Mouse (Mus musculus): Measurements from ENCODE around the gene Grem1. TPM values are rescaled to one million over a fixed set of nuclear protein-coding genes. Genes with fewer than 3 reads are reported as not detected.

Grem1 gene
- polyA plus RNA-seq, 1 experiment from 2014 or later, result 11.0 TPM

GRCm38 (mm10) chr2:113728581-113728980 lies 29.9 kb downstream of the Grem1 start:
- H3K4me3 ChIP-seq (ENCODE audit: low read depth, low read length), result no peak overlapping the region
- H3K9ac ChIP-seq (ENCODE audit: low read depth, low read length), result no peak overlapping the region
- no peak for TF ChIP-seq CTCF (IDR thresholded peaks at IDR 0.05; ENCODE audit: low read depth)
- H3K9me3 ChIP-seq (ENCODE audit: control insufficient read depth), result no peaks in the 10 kb centered on the region
- no peak overlapping the region for H3K4me2 ChIP-seq (replicated peaks; ENCODE audit: low read depth)
- H3K36me3 ChIP-seq (ENCODE audit: control insufficient read depth, insufficient read depth), result no peaks in the 10 kb centered on the region
- WGBS, result 82% methylated on average over 3 of the region's 3 CpGs
- no peaks in the 10 kb centered on the region for H3K4me1 ChIP-seq (replicated peaks; ENCODE audit: control insufficient read depth, insufficient read depth, low read length)
- H3K27me3 ChIP-seq (replicated peaks; ENCODE audit: control insufficient read depth, insufficient read depth, low read length), result no peaks in the 10 kb centered on the region
- no peak overlapping the region for H3K27ac ChIP-seq (ENCODE audit: low read depth, low read length)
- ATAC-seq, result no peak

- 70% methylated on average over 2 of the region's 2 CpGs for WGBS
- no peak for ATAC-seq
- H3K36me3 ChIP-seq (ENCODE audit: control insufficient read depth, insufficient read depth), result peaks cover 6% of the 10 kb centered on the region; the same call in 1 of the 2 replicates
- no peak overlapping the region for H3K27ac ChIP-seq (ENCODE audit: low read depth, low read length)
- H3K27me3 ChIP-seq (replicated peaks; ENCODE audit: control insufficient read depth, insufficient read depth, low read length), result no peaks in the 10 kb centered on the region
- H3K4me1 ChIP-seq (replicated peaks; ENCODE audit: control insufficient read depth, insufficient read depth, low read length), result no peaks in the 10 kb centered on the region
- no peak overlapping the region for H3K4me2 ChIP-seq (replicated peaks; ENCODE audit: low read depth)
- no peak for TF ChIP-seq CTCF (IDR thresholded peaks at IDR 0.05; ENCODE audit: low read depth)
- no peak overlapping the region for H3K9ac ChIP-seq (ENCODE audit: low read depth, low read length)
- no peaks in the 10 kb centered on the region for H3K9me3 ChIP-seq (ENCODE audit: control insufficient read depth)
- H3K4me3 ChIP-seq (ENCODE audit: low read depth, low read length), result no peak overlapping the region
Observed at GRCm38 (mm10) chr2:113714801-113715200, 43.6 kb downstream of the Grem1 start.

- no peak for ATAC-seq
- H3K4me3 ChIP-seq (ENCODE audit: low read depth, low read length), result no peak overlapping the region
- H3K9ac ChIP-seq (ENCODE audit: low read depth, low read length), result no peak overlapping the region
- no peak for TF ChIP-seq CTCF (IDR thresholded peaks at IDR 0.05; ENCODE audit: low read depth)
- H3K36me3 ChIP-seq (ENCODE audit: control insufficient read depth, insufficient read depth), result peaks cover 11% of the 10 kb centered on the region; the same call in 1 of the 2 replicates
- no peak overlapping the region for H3K4me2 ChIP-seq (replicated peaks; ENCODE audit: low read depth)
- no peak overlapping the region for H3K27ac ChIP-seq (ENCODE audit: low read depth, low read length)
- no peaks in the 10 kb centered on the region for H3K27me3 ChIP-seq (replicated peaks; ENCODE audit: control insufficient read depth, insufficient read depth, low read length)
- H3K9me3 ChIP-seq (ENCODE audit: control insufficient read depth), result no peaks in the 10 kb centered on the region
- WGBS, result 72% methylated on average over 2 of the region's 2 CpGs
- H3K4me1 ChIP-seq (replicated peaks; ENCODE audit: control insufficient read depth, insufficient read depth, low read length), result no peaks in the 10 kb centered on the region
Observed at GRCm38 (mm10) chr2:113713406-113713805, 45.0 kb downstream of the Grem1 start.

GRCm38 (mm10) chr2:113707507-113707906 lies 50.9 kb downstream of the Grem1 start:
- H3K27ac ChIP-seq (ENCODE audit: low read depth, low read length), result no peak overlapping the region
- H3K4me1 ChIP-seq (replicated peaks; ENCODE audit: control insufficient read depth, insufficient read depth, low read length), result no peaks in the 10 kb centered on the region
- H3K27me3 ChIP-seq (replicated peaks; ENCODE audit: control insufficient read depth, insufficient read depth, low read length), result no peaks in the 10 kb centered on the region
- H3K4me2 ChIP-seq (replicated peaks; ENCODE audit: low read depth), result no peak overlapping the region
- ATAC-seq, result no peak
- no peaks in the 10 kb centered on the region for H3K9me3 ChIP-seq (ENCODE audit: control insufficient read depth)
- WGBS, result 88% methylated on average over 4 of the region's 4 CpGs
- H3K9ac ChIP-seq (ENCODE audit: low read depth, low read length), result no peak overlapping the region
- TF ChIP-seq CTCF (IDR thresholded peaks at IDR 0.05; ENCODE audit: low read depth), result no peak
- H3K36me3 ChIP-seq (ENCODE audit: control insufficient read depth, insufficient read depth), result peaks cover 11% of the 10 kb centered on the region; the same call in 1 of the 2 replicates
- H3K4me3 ChIP-seq (ENCODE audit: low read depth, low read length), result no peak overlapping the region

- no peak overlapping the region for H3K27ac ChIP-seq (ENCODE audit: low read depth, low read length)
- ATAC-seq, result no peak
Observed at GRCm38 (mm10) chr2:113701507-113701906, 56.9 kb downstream of the Grem1 start.

GRCm38 (mm10) chr2:113696647-113697046 lies 61.8 kb downstream of the Grem1 start:
- TF ChIP-seq CTCF (IDR thresholded peaks at IDR 0.05; ENCODE audit: low read depth), result no peak
- WGBS, result 88% methylated on average over 5 of the region's 5 CpGs
- Histone ChIP-seq H3K36me3 (ENCODE audit: control insufficient read depth, insufficient read depth) (0 out of 2 replicates have a peak, but pooled peaks cover 5% of the 10 kb centered on the region), H3K9ac (ENCODE audit: low read depth, low read length) (no peak overlapping the region), H3K27me3 (replicated peaks; ENCODE audit: control insufficient read depth, insufficient read depth, low read length) (no peaks in the 10 kb centered on the region), H3K27ac (ENCODE audit: low read depth, low read length) (no peak overlapping the region), H3K4me1 (replicated peaks; ENCODE audit: control insufficient read depth, insufficient read depth, low read length) (no peaks in the 10 kb centered on the region), H3K4me2 (replicated peaks; ENCODE audit: low read depth) (no peak overlapping the region), H3K4me3 (ENCODE audit: low read depth, low read length) (no peak overlapping the region), H3K9me3 (ENCODE audit: control insufficient read depth) (no peaks in the 10 kb centered on the region)
- ATAC-seq, result no peak

More at GRCm38 (mm10) chr2:113701507-113701906, 56.9 kb downstream of the Grem1 start:
- no peaks in the 10 kb centered on the region for H3K9me3 ChIP-seq (ENCODE audit: control insufficient read depth)
- H3K4me2 ChIP-seq (replicated peaks; ENCODE audit: low read depth), result no peak overlapping the region
- no peak overlapping the region for H3K4me3 ChIP-seq (ENCODE audit: low read depth, low read length)
- TF ChIP-seq CTCF (IDR thresholded peaks at IDR 0.05; ENCODE audit: low read depth), result no peak
- H3K36me3 ChIP-seq (ENCODE audit: control insufficient read depth, insufficient read depth), result 0 out of 2 replicates have a peak, but pooled peaks cover 5% of the 10 kb centered on the region
- H3K4me1 ChIP-seq (replicated peaks; ENCODE audit: control insufficient read depth, insufficient read depth, low read length), result no peaks in the 10 kb centered on the region
- no peaks in the 10 kb centered on the region for H3K27me3 ChIP-seq (replicated peaks; ENCODE audit: control insufficient read depth, insufficient read depth, low read length)
- 74% methylated on average over 5 of the region's 5 CpGs for WGBS
- H3K9ac ChIP-seq (ENCODE audit: low read depth, low read length), result no peak overlapping the region

- no peak for ATAC-seq
- no peak overlapping the region for H3K27ac ChIP-seq (ENCODE audit: low read depth, low read length)
- no peak overlapping the region for H3K4me2 ChIP-seq (replicated peaks; ENCODE audit: low read depth)
- 89% methylated on average over 3 of the region's 3 CpGs for WGBS
- no peak for TF ChIP-seq CTCF (IDR thresholded peaks at IDR 0.05; ENCODE audit: low read depth)
- 0 out of 2 replicates have a peak, but pooled peaks cover 5% of the 10 kb centered on the region for H3K36me3 ChIP-seq (ENCODE audit: control insufficient read depth, insufficient read depth)
- H3K27me3 ChIP-seq (replicated peaks; ENCODE audit: control insufficient read depth, insufficient read depth, low read length), result no peaks in the 10 kb centered on the region
- H3K9ac ChIP-seq (ENCODE audit: low read depth, low read length), result no peak overlapping the region
- H3K4me1 ChIP-seq (replicated peaks; ENCODE audit: control insufficient read depth, insufficient read depth, low read length), result no peaks in the 10 kb centered on the region
- no peaks in the 10 kb centered on the region for H3K9me3 ChIP-seq (ENCODE audit: control insufficient read depth)
- no peak overlapping the region for H3K4me3 ChIP-seq (ENCODE audit: low read depth, low read length)
Observed at GRCm38 (mm10) chr2:113696222-113696621, 62.2 kb downstream of the Grem1 start.

Other genes with a start within 250 kb of the Grem1 start
- gene Scg5, start 70.5 kb upstream of the Grem1 start, polyA plus RNA-seq (2015; fragmentation: Nextera tagmentation; extraction: Ambion mirVana), result 18.0 and 19.5 TPM in 2 replicates
- 7.1 and 7.5 TPM in 2 replicates for gene Arhgap11a, start 90.0 kb upstream of the Grem1 start, polyA plus RNA-seq (2015; fragmentation: Nextera tagmentation; extraction: Ambion mirVana)